Mouse (Mus musculus) retina, postnatal 7 days (tissue): Measurements from ENCODE around the gene Iah1.
A peak's percentile ranks its signal among the peaks of the same experiment; 100 is the strongest.

Experiments used
- DNase-seq: peaks from one replicate; pipeline ENCODE4 v3.0.0-alpha.2; 2012; ENCODE audit warnings: low read depth, low spot score

Gene Iah1

DNA sequence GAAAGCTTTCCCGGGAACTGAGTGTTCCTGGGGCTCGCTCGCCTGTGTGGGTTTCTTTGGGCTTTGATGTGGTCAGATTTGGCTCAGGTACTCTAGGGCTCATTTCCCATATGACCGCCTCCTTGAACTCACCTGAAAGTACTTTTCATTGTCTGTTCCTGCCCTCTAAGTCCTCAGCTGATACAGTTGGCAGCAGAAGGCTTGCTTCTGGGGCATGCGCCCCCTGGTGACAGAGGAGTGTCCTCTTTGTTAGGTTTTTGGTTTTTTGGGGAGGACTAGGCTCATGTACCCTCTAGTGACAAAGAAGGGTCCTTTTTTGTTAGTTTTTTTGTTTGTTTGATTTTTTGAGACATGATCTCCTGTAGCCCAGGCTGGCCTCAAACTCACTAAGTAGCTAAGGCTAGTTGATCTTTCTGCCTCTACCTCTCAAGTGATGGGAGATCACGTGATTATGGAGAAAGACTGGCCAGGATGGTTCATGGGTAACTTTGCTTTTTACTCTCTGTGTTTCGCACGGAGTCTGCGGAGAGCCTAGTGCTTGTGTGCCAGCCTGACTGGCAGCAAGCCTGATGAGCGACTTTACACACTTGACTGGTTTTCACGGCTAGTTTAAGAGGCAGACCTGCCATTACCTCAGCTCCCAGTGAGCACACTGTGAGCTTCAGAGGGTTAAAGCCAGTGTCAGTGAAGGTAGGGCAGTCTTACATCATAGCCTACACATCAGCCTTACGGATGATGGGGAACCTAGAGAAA is 2.1 kb downstream of the Iah1 start:
- peak; percentile 20 for DNase-seq

DNA sequence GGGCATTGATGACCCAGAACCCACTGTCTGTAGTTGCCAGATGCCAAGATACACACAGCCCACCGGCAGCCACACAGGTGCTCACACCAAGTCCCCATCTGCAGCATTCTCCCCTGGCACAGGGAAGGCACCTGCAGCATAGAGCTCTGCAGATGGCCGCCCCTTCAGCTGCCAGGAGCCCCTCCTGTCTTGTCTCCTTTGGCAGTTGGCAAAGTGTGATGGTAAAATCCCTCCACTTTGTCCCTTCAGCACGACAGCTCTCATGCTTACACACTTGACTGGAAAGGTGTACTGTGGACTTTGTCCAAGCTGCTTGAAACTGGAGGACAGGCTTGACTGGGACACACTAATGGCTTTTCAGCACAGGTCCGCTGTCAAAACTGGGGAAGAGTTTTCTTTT is 4.1 kb downstream of the Iah1 start:
- DNase-seq, result no peak

- DNase-seq, result no peak
Measured at GRCm38 (mm10) chr12:21321170-21321569, 5.0 kb downstream of the Iah1 start.

DNA sequence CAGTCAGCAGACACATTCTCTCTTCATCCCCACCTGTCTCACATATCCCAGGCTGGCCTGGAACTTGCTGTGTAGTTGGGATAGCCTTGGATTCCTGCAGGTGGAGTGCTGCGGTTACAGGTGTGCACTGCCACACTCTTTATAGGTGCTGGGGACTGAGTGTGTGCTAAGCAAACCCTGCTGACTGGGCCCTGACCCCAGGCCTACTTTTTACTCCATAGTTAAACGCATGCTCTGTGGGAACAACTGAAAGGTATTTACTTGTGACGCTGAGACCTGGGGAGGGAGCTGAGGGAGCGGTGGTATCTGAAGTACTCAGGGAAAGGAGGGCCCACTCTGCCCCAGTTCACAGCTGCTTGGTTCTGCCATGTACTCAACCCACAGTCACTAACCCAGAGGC is 6.1 kb downstream of the Iah1 start:
- no peak for DNase-seq

- no peak for DNase-seq
Measured at GRCm38 (mm10) chr12:21322856-21323255, 6.7 kb downstream of the Iah1 start.

GRCm38 (mm10) chr12:21324101-21324500 is 7.9 kb downstream of the Iah1 start:
- DNase-seq, result no peak

DNA sequence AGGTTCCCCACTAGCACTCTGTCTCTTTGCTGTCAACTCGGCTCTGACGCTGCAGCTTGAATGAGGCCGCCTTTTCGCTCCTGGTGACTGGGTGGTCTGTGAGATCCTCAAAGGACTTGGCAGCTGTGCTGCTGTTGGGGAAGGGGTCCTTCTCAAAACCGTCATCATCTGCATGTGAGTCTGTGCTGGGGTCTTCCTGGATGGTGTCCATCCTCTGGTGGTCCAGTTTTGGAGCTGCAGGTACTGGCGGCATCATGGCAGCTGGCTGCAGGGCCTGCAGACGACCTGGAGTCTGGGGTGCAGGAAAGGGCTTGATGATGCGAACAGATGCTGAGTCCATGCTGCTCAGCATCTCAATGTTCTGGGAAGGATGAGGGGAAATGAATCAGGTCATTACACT is 9.1 kb downstream of the Iah1 start:
- DNase-seq, result no peak

- no peak for DNase-seq
Measured at GRCm38 (mm10) chr12:21326325-21326724, 10.1 kb downstream of the Iah1 start.

GRCm38 (mm10) chr12:21329661-21330400 is 13.6 kb downstream of the Iah1 start:
- DNase-seq, result no peak

GRCm38 (mm10) chr12:21330961-21331576 is 14.9 kb downstream of the Iah1 start:
- DNase-seq, result no peak

GRCm38 (mm10) chr12:21331711-21332110 is 15.5 kb downstream of the Iah1 start:
- no peak for DNase-seq

DNA sequence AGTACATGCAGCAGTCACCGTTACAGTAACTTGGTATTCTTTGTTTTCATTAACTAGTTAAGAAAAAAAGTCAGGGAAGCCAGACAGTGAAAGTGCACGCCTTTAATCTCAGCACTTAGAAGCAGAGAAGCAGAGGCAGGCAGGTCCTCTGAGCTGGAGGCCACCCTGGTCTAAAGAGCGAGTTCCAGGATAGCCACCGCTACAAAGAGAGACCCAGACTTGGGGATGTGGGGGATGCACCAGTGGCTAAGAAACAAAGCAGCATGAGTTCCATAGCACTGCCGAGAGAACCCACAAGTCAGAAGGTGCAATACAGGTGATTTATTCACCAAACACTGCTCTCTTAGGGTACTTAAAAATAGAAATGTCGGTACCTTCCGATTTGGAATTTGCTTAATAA is 16.8 kb downstream of the Iah1 start:
- no peak for DNase-seq

- DNase-seq, result no peak
Measured at GRCm38 (mm10) chr12:21333766-21334165, 17.6 kb downstream of the Iah1 start.

DNA sequence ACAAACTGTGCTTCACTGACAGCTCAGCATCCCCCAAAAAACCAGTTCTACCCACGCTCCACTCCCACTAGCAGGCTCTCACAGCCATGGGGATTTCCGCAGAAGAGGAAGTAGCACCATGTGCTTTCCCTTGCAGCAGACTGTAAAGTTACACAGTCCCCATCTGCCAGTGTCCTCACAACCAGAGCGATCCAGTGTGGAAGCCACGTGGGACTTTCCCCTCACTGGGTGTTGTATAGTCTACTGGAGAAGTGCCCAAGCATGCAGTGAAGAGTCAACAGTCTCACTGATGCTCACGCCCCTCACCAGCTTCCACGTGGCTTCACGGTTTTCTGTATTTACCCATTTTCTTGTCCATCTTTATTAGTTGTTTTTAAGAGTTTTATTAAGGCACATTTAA is 19.7 kb downstream of the Iah1 start:
- no peak for DNase-seq

DNA sequence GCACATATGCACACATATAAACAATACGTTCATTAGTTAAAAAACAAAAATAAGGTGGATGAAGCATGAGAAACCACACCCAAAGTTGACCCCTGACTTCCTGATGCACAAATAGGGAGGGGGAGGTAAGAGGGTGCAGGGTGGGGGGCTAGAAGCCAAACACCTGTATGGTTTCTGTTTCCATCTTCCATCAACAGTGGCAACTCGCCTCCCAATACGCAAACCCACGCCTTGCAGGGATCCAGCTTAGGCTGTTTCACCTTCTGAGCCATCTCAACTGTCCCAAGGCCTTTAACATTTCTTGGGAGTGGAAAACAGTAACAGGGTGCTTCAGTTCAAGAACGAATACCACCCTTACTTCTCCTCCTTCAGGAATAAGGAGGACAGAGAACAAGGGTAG is 21.0 kb downstream of the Iah1 start:
- no peak for DNase-seq

GRCm38 (mm10) chr12:21340674-21341073 is 24.5 kb downstream of the Iah1 start:
- no peak for DNase-seq

GRCm38 (mm10) chr12:21346972-21347371 is 30.8 kb downstream of the Iah1 start:
- no peak for DNase-seq

DNA sequence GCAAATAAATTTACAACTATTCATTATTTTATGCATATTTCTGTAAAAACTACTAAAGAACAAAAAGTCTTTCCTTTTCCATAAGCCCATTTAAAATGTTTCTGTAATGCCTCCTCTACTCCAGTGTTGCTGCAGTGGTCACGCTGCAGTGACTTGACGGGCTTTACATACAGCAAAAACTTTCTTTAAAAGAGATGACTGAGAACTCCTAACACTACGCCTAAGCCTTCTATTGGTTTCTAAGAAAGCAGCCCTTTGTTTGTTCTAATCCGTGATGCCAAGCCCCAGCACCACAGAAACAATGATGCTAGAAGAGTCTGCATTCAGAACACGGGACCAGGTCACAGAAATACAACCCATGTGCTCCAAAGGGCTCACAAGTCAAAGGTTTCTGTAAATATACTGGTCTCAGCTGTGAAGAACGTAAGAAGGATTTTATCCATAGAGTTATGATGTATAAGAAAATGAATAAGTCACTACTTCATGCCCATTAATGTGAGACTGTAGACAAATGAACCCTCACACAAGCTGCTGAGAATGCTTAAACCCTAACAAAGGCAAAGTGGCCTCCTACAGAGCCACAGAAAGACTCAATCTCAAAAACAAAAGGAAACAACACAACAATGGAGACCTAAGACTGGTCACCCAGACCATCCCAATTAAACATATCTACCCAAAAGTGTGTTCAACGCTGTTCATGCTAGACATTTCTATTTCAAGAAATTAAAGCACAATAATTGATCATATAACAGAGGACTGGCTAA is 34.1 kb downstream of the Iah1 start:
- no peak for DNase-seq

- DNase-seq, result no peak
Measured at GRCm38 (mm10) chr12:21353681-21354080, 37.5 kb downstream of the Iah1 start.

GRCm38 (mm10) chr12:21362686-21363085 is 46.5 kb downstream of the Iah1 start:
- no peak for DNase-seq

DNA sequence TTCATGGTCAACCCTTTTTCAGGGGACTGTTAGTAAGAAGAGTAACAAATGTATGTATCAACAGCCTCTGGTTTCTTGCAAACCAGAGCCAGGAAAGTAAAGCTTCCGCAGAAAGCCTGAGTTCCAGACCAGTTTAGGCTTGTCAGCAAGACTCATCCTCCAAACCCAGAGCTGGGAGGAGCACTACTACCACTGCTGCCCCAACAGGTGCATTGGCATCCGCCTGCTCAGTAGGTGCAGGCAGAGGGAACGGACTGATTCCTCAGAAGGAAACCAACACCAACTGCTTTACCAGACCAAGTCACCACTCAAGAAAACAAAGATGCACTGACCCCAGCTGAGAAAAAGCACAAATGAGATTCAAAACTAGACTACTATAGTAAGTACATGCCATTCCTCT is 47.0 kb downstream of the Iah1 start:
- DNase-seq, result no peak
